Mouse (Mus musculus): ENCODE results near the gene Olfr884. TPM values are rescaled to one million over a fixed set of nuclear protein-coding genes. Genes with fewer than 3 reads are reported as not detected.

Olfr884 gene
- not detected in 2 replicates for polyA plus RNA-seq (2015; fragmentation: Nextera tagmentation; extraction: Ambion mirVana)

- DNase-seq (no peak), ATAC-seq (no peak)
- no peak for TF ChIP-seq CTCF (IDR thresholded peaks at IDR 0.05; ENCODE audit: low read depth)
- H3K36me3 ChIP-seq (replicated peaks; ENCODE audit: insufficient read depth, low read length): no peaks in the 10 kb centered on the region
- no peaks in the 10 kb centered on the region for H3K27me3 ChIP-seq (ENCODE audit: insufficient read depth, low read length)
- no peaks in the 10 kb centered on the region for H3K9me3 ChIP-seq (ENCODE audit: low read length)
- WGBS (ENCODE audit: insufficient replicate concordance): 53% methylated on average over 1 of the region's 1 CpGs
- H3K9ac ChIP-seq (replicated peaks): no peak within 1 kb of the TSS
- H3K27ac ChIP-seq (ENCODE audit: low read depth): no peak within 1 kb of the TSS
- no peak within 1 kb of the TSS for H3K4me2 ChIP-seq (ENCODE audit: low read depth, low read length)
- H3K4me1 ChIP-seq (ENCODE audit: insufficient read depth): no peaks in the 10 kb centered on the region
- H3K4me3 ChIP-seq (ENCODE audit: low read depth, low read length): no peak within 1 kb of the TSS
These were observed at the start of gene Olfr884 for GRCm38 (mm10) chr9:38046255-38046654. Olfr884 (plus strand) TSS chr9:38046555.

GRCm38 (mm10) chr9:37998581-37999204 is 47.7 kb upstream of the Olfr884 start:
- TF ChIP-seq EP300 (IDR thresholded peaks at IDR 0.05; ENCODE audit: low read depth) (no peak), CTCF (IDR thresholded peaks at IDR 0.05; ENCODE audit: low read depth) (0 out of 2 replicates have a peak, but pooled peaks have one; percentile 7)
- Histone ChIP-seq H3K36me3 (replicated peaks; ENCODE audit: insufficient read depth, low read length) (no peaks in the 10 kb centered on the region), H3K9me3 (ENCODE audit: low read length) (no peaks in the 10 kb centered on the region), H3K4me3 (ENCODE audit: low read depth, low read length) (no peak overlapping the region), H3K4me2 (ENCODE audit: low read depth, low read length) (no peak overlapping the region), H3K9ac (replicated peaks) (no peak overlapping the region), H3K4me1 (ENCODE audit: insufficient read depth) (no peaks in the 10 kb centered on the region), H3K27ac (ENCODE audit: low read depth) (no peak overlapping the region), H3K27me3 (ENCODE audit: insufficient read depth, low read length) (no peaks in the 10 kb centered on the region)
- no peak for ATAC-seq
- WGBS (ENCODE audit: insufficient replicate concordance): 27% methylated on average over 2 of the region's 2 CpGs
- DNase-seq: no peak

GRCm38 (mm10) chr9:38000021-38000420 is 46.3 kb upstream of the Olfr884 start:
- WGBS (ENCODE audit: insufficient replicate concordance): 54% methylated on average over 1 of the region's 1 CpGs
- TF ChIP-seq CTCF (IDR thresholded peaks at IDR 0.05; ENCODE audit: low read depth): no peak
- ATAC-seq: no peak
- DNase-seq: no peak
- Histone ChIP-seq H3K36me3 (replicated peaks; ENCODE audit: insufficient read depth, low read length) (no peaks in the 10 kb centered on the region), H3K27me3 (ENCODE audit: insufficient read depth, low read length) (no peaks in the 10 kb centered on the region), H3K4me2 (ENCODE audit: low read depth, low read length) (no peak overlapping the region), H3K4me1 (ENCODE audit: insufficient read depth) (no peaks in the 10 kb centered on the region), H3K27ac (ENCODE audit: low read depth) (no peak overlapping the region), H3K9me3 (ENCODE audit: low read length) (no peaks in the 10 kb centered on the region), H3K4me3 (ENCODE audit: low read depth, low read length) (no peak overlapping the region), H3K9ac (replicated peaks) (no peak overlapping the region)

GRCm38 (mm10) chr9:38025508-38025907 is 20.8 kb upstream of the Olfr884 start, which contains the start of gene Olfr883:
Olfr883 (plus strand) TSS chr9:38025808.
- Histone ChIP-seq H3K4me2 (ENCODE audit: low read depth, low read length) (no peak within 1 kb of the TSS), H3K4me3 (ENCODE audit: low read depth, low read length) (no peak within 1 kb of the TSS), H3K27me3 (ENCODE audit: insufficient read depth, low read length) (no peaks in the 10 kb centered on the region), H3K9ac (replicated peaks) (no peak within 1 kb of the TSS), H3K36me3 (replicated peaks; ENCODE audit: insufficient read depth, low read length) (no peaks in the 10 kb centered on the region), H3K9me3 (ENCODE audit: low read length) (no peaks in the 10 kb centered on the region), H3K4me1 (ENCODE audit: insufficient read depth) (no peaks in the 10 kb centered on the region), H3K27ac (ENCODE audit: low read depth) (no peak within 1 kb of the TSS)
- TF ChIP-seq EP300 (IDR thresholded peaks at IDR 0.05; ENCODE audit: low read depth): no peak
- TF ChIP-seq CTCF (IDR thresholded peaks at IDR 0.05; ENCODE audit: low read depth): no peak
- no peak for DNase-seq
- ATAC-seq: no peak
- 75% methylated on average over 1 of the region's 1 CpGs for WGBS (ENCODE audit: insufficient replicate concordance)

- ATAC-seq: no peak
- H3K9ac ChIP-seq (replicated peaks): no peak within 1 kb of the TSS
- no peak for DNase-seq
- H3K4me1 ChIP-seq (ENCODE audit: insufficient read depth): no peaks in the 10 kb centered on the region
- H3K27me3 ChIP-seq (ENCODE audit: insufficient read depth, low read length): no peaks in the 10 kb centered on the region
- no peak within 1 kb of the TSS for H3K4me2 ChIP-seq (ENCODE audit: low read depth, low read length)
- H3K4me3 ChIP-seq (ENCODE audit: low read depth, low read length): no peak within 1 kb of the TSS
- no peak for TF ChIP-seq EP300 (IDR thresholded peaks at IDR 0.05; ENCODE audit: low read depth)
- no peak within 1 kb of the TSS for H3K27ac ChIP-seq (ENCODE audit: low read depth)
- no peaks in the 10 kb centered on the region for H3K36me3 ChIP-seq (replicated peaks; ENCODE audit: insufficient read depth, low read length)
- WGBS (ENCODE audit: insufficient replicate concordance): 70% methylated on average over 3 of the region's 3 CpGs
- no peaks in the 10 kb centered on the region; the same call in 1 of the 2 replicates for H3K9me3 ChIP-seq (ENCODE audit: low read length)
These were observed 14.7 kb downstream of the Olfr884 start, which contains the start of gene Olfr885 for GRCm38 (mm10) chr9:38061022-38061421. Olfr885 (plus strand) TSS chr9:38061322.

- Histone ChIP-seq H3K9ac (replicated peaks) (no peak within 1 kb of the TSS), H3K4me2 (ENCODE audit: low read depth, low read length) (no peak within 1 kb of the TSS), H3K4me1 (ENCODE audit: insufficient read depth) (no peaks in the 10 kb centered on the region), H3K27me3 (ENCODE audit: insufficient read depth, low read length) (no peaks in the 10 kb centered on the region), H3K27ac (ENCODE audit: low read depth) (no peak within 1 kb of the TSS), H3K36me3 (replicated peaks; ENCODE audit: insufficient read depth, low read length) (no peaks in the 10 kb centered on the region), H3K9me3 (ENCODE audit: low read length) (no peaks in the 10 kb centered on the region), H3K4me3 (ENCODE audit: low read depth, low read length) (no peak within 1 kb of the TSS)
- 60% methylated on average over 1 of the region's 1 CpGs for WGBS (ENCODE audit: insufficient replicate concordance)
- no peak for ATAC-seq
- TF ChIP-seq EP300 (IDR thresholded peaks at IDR 0.05; ENCODE audit: low read depth): no peak
- no peak for TF ChIP-seq CTCF (IDR thresholded peaks at IDR 0.05; ENCODE audit: low read depth)
- no peak for DNase-seq
These were observed 37.4 kb downstream of the Olfr884 start, which contains the start of gene Olfr887 for GRCm38 (mm10) chr9:38083772-38084171. Olfr887 (plus strand) TSS chr9:38084072.

Other genes with a start within 250 kb of the Olfr884 start
- not detected in 2 replicates for gene Olfr876, start 243.5 kb upstream of the Olfr884 start, polyA plus RNA-seq (2015; fragmentation: Nextera tagmentation; extraction: Ambion mirVana)
- not detected in 2 replicates for gene Olfr877, start 192.3 kb upstream of the Olfr884 start, polyA plus RNA-seq (2015; fragmentation: Nextera tagmentation; extraction: Ambion mirVana)
- not detected in 2 replicates for gene Olfr145, start 149.8 kb upstream of the Olfr884 start, polyA plus RNA-seq (2015; fragmentation: Nextera tagmentation; extraction: Ambion mirVana)
- not detected in 2 replicates for gene Olfr878, start 128.7 kb upstream of the Olfr884 start, polyA plus RNA-seq (2015; fragmentation: Nextera tagmentation; extraction: Ambion mirVana)
- not detected in 2 replicates for gene Olfr881, start 54.7 kb upstream of the Olfr884 start, polyA plus RNA-seq (2015; fragmentation: Nextera tagmentation; extraction: Ambion mirVana)
- not detected in 2 replicates for gene Olfr883, start 20.7 kb upstream of the Olfr884 start, polyA plus RNA-seq (2015; fragmentation: Nextera tagmentation; extraction: Ambion mirVana)
- not detected in 2 replicates for gene Olfr885, start 14.8 kb downstream of the Olfr884 start, polyA plus RNA-seq (2015; fragmentation: Nextera tagmentation; extraction: Ambion mirVana)
- gene Olfr887, start 37.5 kb downstream of the Olfr884 start, polyA plus RNA-seq (2015; fragmentation: Nextera tagmentation; extraction: Ambion mirVana): not detected in 2 replicates
- not detected in 2 replicates for gene Olfr888, start 61.6 kb downstream of the Olfr884 start, polyA plus RNA-seq (2015; fragmentation: Nextera tagmentation; extraction: Ambion mirVana)
- gene Olfr889, start 68.6 kb downstream of the Olfr884 start, polyA plus RNA-seq (2015; fragmentation: Nextera tagmentation; extraction: Ambion mirVana): 0.04 TPM in 1 of 2 replicates, not detected in the other
- not detected in 2 replicates for gene Olfr890, start 96.0 kb downstream of the Olfr884 start, polyA plus RNA-seq (2015; fragmentation: Nextera tagmentation; extraction: Ambion mirVana)
- gene Olfr891, start 134.3 kb downstream of the Olfr884 start, polyA plus RNA-seq (2015; fragmentation: Nextera tagmentation; extraction: Ambion mirVana): not detected in 2 replicates
- not detected in 2 replicates for gene Olfr893, start 161.8 kb downstream of the Olfr884 start, polyA plus RNA-seq (2015; fragmentation: Nextera tagmentation; extraction: Ambion mirVana)
- not detected in 2 replicates for gene Olfr894, start 171.5 kb downstream of the Olfr884 start, polyA plus RNA-seq (2015; fragmentation: Nextera tagmentation; extraction: Ambion mirVana)
- not detected in 2 replicates for gene Olfr143, start 206.2 kb downstream of the Olfr884 start, polyA plus RNA-seq (2015; fragmentation: Nextera tagmentation; extraction: Ambion mirVana)
- not detected in 2 replicates for gene Olfr895, start 221.3 kb downstream of the Olfr884 start, polyA plus RNA-seq (2015; fragmentation: Nextera tagmentation; extraction: Ambion mirVana)
- gene Olfr896-ps1, start 244.6 kb downstream of the Olfr884 start, polyA plus RNA-seq (2015; fragmentation: Nextera tagmentation; extraction: Ambion mirVana): not detected in 2 replicates

All from liver, postnatal 0 days (tissue).